Comparison of ENCODE assay signal across 8 mouse cellular contexts in the genomic region with DNA sequence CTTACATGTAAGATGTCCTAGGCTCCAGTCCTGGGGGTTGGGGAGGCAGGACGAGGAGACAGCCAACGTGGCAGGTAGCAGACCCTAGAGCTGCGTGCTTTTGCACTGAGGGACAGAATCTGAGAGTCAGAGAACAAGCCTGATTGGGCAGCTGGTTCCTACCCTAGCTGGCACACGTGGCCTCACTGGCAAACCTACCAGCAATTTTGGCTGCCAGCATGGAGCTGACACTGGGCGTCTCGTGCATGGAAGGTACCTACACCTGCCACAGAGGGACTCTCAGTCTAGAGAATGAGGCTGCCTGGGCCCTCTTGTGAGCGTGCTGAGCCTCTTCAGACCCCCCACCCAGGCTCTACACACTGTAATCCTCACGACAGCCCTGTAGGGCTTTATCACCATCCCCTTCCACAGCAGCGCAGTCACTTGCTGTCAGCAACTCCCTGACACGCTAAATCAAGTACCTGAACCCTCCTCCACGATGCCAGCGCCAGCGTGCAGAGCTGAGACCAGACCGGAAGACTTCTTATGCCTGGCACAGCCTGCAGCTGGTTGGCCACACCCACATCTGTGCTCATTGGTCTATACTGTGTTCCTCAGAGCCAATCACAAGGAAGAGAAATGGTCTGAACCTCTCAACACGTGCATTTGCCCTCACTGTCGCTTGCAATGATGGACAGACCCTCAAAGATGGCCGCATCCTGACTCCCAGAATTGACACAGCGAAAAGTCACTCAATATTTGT. TPM values are rescaled to one million over a fixed set of nuclear protein-coding genes. Genes with fewer than 3 reads are reported as not detected.
DNase-seq lines count a peak whose midpoint lies in the region; ATAC-seq and TF ChIP-seq lines count a peak whose summit lies in the region.

No protein-coding gene starts in this region.

- no peak for TF ChIP-seq CTCF in thymus, adult 2 months (IDR thresholded peaks at IDR 0.05; ENCODE audit: borderline replicate concordance, control insufficient read depth, extremely low read depth, insufficient read depth, low read length, poor library complexity)

- ATAC-seq in embryonic facial prominence, embryonic 14.5 days (ENCODE audit: low read depth): peak; percentile 85
- ATAC-seq in midbrain, embryonic 14.5 days (ENCODE audit: low FRiP score, low TSS enrichment): peak; percentile 90

- H3K9ac ChIP-seq in embryonic facial prominence, embryonic 14.5 days (ENCODE audit: low read depth, low read length): no peak overlapping the region
- no peak overlapping the region; the same call in 1 of the 2 replicates for H3K9ac ChIP-seq in midbrain, embryonic 14.5 days (replicated peaks; ENCODE audit: low read length)

- DNase-seq in gastrocnemius, postnatal 14 days: peak; percentile 5
- no peak for DNase-seq in gastrocnemius, postnatal 36 days
- peak; percentile 94 for DNase-seq in MN1 (ENCODE audit: low spot score)
- DNase-seq in embryonic facial prominence, embryonic 14.5 days (ENCODE audit: low spot score): peak; percentile 55
- peak; percentile 83 for DNase-seq in layer of hippocampus, adult 9-11 months
- peak; percentile 82 for DNase-seq in midbrain, embryonic 14.5 days
- peak; percentile 10 for DNase-seq in thymus, adult 2 months
- DNase-seq in kidney, adult 11 months: no peak

- peak overlapping the region; percentile 38; the same call in 1 of the 2 replicates for H3K4me2 ChIP-seq in embryonic facial prominence, embryonic 14.5 days (ENCODE audit: low read depth, low read length)
- H3K4me2 ChIP-seq in midbrain, embryonic 14.5 days (ENCODE audit: low read length): peak overlapping the region; percentile 48

- 51% methylated on average over 18 of the region's 18 CpGs for WGBS in embryonic facial prominence, embryonic 14.5 days
- 43% methylated on average over 18 of the region's 18 CpGs for WGBS in midbrain, embryonic 14.5 days
- WGBS in thymus, adult 2 months: 22% methylated on average over 18 of the region's 18 CpGs

- no peak overlapping the region for H3K4me3 ChIP-seq in embryonic facial prominence, embryonic 14.5 days (ENCODE audit: low read depth, low read length)
- H3K4me3 ChIP-seq in midbrain, embryonic 14.5 days (replicated peaks; ENCODE audit: low read depth, low read length): peak overlapping the region; percentile 24
- no peak overlapping the region for H3K4me3 ChIP-seq in thymus, adult 2 months (ENCODE audit: control insufficient read depth, insufficient read depth, low read length)

- H3K27me3 ChIP-seq in embryonic facial prominence, embryonic 14.5 days (replicated peaks; ENCODE audit: control insufficient read depth, insufficient read depth, low read length): no peaks in the 10 kb centered on the region
- H3K27me3 ChIP-seq in midbrain, embryonic 14.5 days (ENCODE audit: control insufficient read depth, insufficient read depth, low read length): no peaks in the 10 kb centered on the region
- no peaks in the 10 kb centered on the region for H3K27me3 ChIP-seq in thymus, adult 2 months (ENCODE audit: control insufficient read depth, insufficient read depth, low read length)

- intact Hi-C loops in gastrocnemius, postnatal 14 days (cut with DNase I; ENCODE audit: low total_unique reads): no loop called here
- intact Hi-C loops in gastrocnemius, postnatal 36 days (cut with DNase I): no loop called here

- no peak overlapping the region for H3K27ac ChIP-seq in embryonic facial prominence, embryonic 14.5 days (replicated peaks; ENCODE audit: low read depth, low read length)
- H3K27ac ChIP-seq in midbrain, embryonic 14.5 days (replicated peaks; ENCODE audit: low read depth, low read length): no peak overlapping the region
- no peak overlapping the region for H3K27ac ChIP-seq in thymus, adult 2 months (ENCODE audit: control insufficient read depth, insufficient read depth, low read length)

- 0 out of 2 replicates have a peak, but pooled peaks cover 4% of the 10 kb centered on the region for H3K4me1 ChIP-seq in embryonic facial prominence, embryonic 14.5 days (ENCODE audit: control insufficient read depth, insufficient read depth, low read length)
- peaks cover 4% of the 10 kb centered on the region; the same call in 1 of the 2 replicates for H3K4me1 ChIP-seq in midbrain, embryonic 14.5 days (ENCODE audit: control insufficient read depth, insufficient read depth, low read length)
- H3K4me1 ChIP-seq in thymus, adult 2 months (replicated peaks; ENCODE audit: control insufficient read depth, insufficient read depth, low read length): peaks cover 8% of the 10 kb centered on the region

- TF ChIP-seq POLR2A in thymus, adult 2 months (IDR thresholded peaks at IDR 0.05; ENCODE audit: control insufficient read depth, extremely low read depth, insufficient read depth, low read length, poor library complexity): no peak

- H3K9me3 ChIP-seq in embryonic facial prominence, embryonic 14.5 days (ENCODE audit: control insufficient read depth, low read length): no peaks in the 10 kb centered on the region
- H3K9me3 ChIP-seq in midbrain, embryonic 14.5 days (ENCODE audit: control insufficient read depth, low read length): no peaks in the 10 kb centered on the region

- no peaks in the 10 kb centered on the region for H3K36me3 ChIP-seq in embryonic facial prominence, embryonic 14.5 days (ENCODE audit: control insufficient read depth, insufficient read depth, low read length)
- no peaks in the 10 kb centered on the region for H3K36me3 ChIP-seq in midbrain, embryonic 14.5 days (ENCODE audit: control insufficient read depth, insufficient read depth, low read length)
- H3K36me3 ChIP-seq in thymus, adult 2 months (ENCODE audit: control insufficient read depth, insufficient read depth, low read length): no peaks in the 10 kb centered on the region

RNA-seq across cellular contexts. Expression of a gene that starts 6.9 kb away (rescaled TPM):
- total RNA-seq in gastrocnemius, postnatal 14 days (2021): 10 to 100 TPM; 14.6 to 14.8 TPM
- 10 to 100 TPM; 11.8 to 14.0 TPM for total RNA-seq in gastrocnemius, postnatal 36 days (2021)
- polyA plus RNA-seq in embryonic facial prominence, embryonic 14.5 days (2014; fragmentation: Nextera tagmentation; extraction: Ambion mirVana): 4.6 and 7.8 TPM in 2 replicates
- 1.2 and 2.1 TPM in 2 replicates for polyA plus RNA-seq in midbrain, embryonic 14.5 days (2014; fragmentation: Nextera tagmentation; extraction: Ambion mirVana)
- 28.8 and 32.6 TPM in 2 replicates for polyA plus RNA-seq in thymus, adult 2 months (2012; rRNA removed)

Comparison
In these comparisons a context has a peak if more than half of its experiments do, and no peak if none do; other contexts are left out.
1. DNase-seq: peak in gastrocnemius, postnatal 14 days (single experiment), MN1 (single experiment), embryonic facial prominence, embryonic 14.5 days (single experiment), layer of hippocampus, adult 9-11 months (single experiment), midbrain, embryonic 14.5 days (single experiment) and thymus, adult 2 months (single experiment); none in gastrocnemius, postnatal 36 days (0 of 2) and kidney, adult 11 months (single experiment).